Mouse (Mus musculus): ENCODE measurements at regions not wholly inside any gene's neighbourhood (a gene's known extent, or its start where the extent isn't known, plus 50 kb on each side); places are given as distances from the start of the nearest gene placed in this dataset.

- 90% methylated on average over 6 of the region's 6 CpGs for WGBS
- no peak overlapping the region for H3K4me2 ChIP-seq (ENCODE audit: low read length)
- no peak for ATAC-seq
- H3K36me3 ChIP-seq (ENCODE audit: control insufficient read depth, insufficient read depth), result no peaks in the 10 kb centered on the region
- H3K9me3 ChIP-seq (ENCODE audit: control insufficient read depth, low read length), result no peaks in the 10 kb centered on the region
- H3K27ac ChIP-seq (ENCODE audit: low read length), result no peak overlapping the region
- no peaks in the 10 kb centered on the region for H3K27me3 ChIP-seq (replicated peaks; ENCODE audit: control insufficient read depth, insufficient read depth, low read length)
- no peak overlapping the region for H3K4me3 ChIP-seq (replicated peaks; ENCODE audit: low read length)
- H3K4me1 ChIP-seq (replicated peaks; ENCODE audit: control insufficient read depth, insufficient read depth, low read length), result no peaks in the 10 kb centered on the region; the same call in 1 of the 2 replicates
- H3K9ac ChIP-seq (replicated peaks; ENCODE audit: low read depth, low read length), result no peak overlapping the region
Observed at GRCm38 (mm10) chr2:124769267-124769967, 298.5 kb upstream of the Slc24a5 start.

GRCm38 (mm10) chr2:124770028-124770427 is 297.9 kb upstream of the Slc24a5 start:
- no peak for ATAC-seq
- Histone ChIP-seq H3K27me3 (replicated peaks; ENCODE audit: control insufficient read depth, insufficient read depth, low read length) (no peaks in the 10 kb centered on the region), H3K36me3 (ENCODE audit: control insufficient read depth, insufficient read depth) (no peaks in the 10 kb centered on the region), H3K9me3 (ENCODE audit: control insufficient read depth, low read length) (no peaks in the 10 kb centered on the region), H3K9ac (replicated peaks; ENCODE audit: low read depth, low read length) (no peak overlapping the region), H3K27ac (ENCODE audit: low read length) (no peak overlapping the region), H3K4me3 (replicated peaks; ENCODE audit: low read length) (no peak overlapping the region), H3K4me2 (ENCODE audit: low read length) (no peak overlapping the region), H3K4me1 (replicated peaks; ENCODE audit: control insufficient read depth, insufficient read depth, low read length) (no peaks in the 10 kb centered on the region)
- WGBS, result 77% methylated on average over 2 of the region's 2 CpGs

- no peak overlapping the region for H3K9ac ChIP-seq (replicated peaks; ENCODE audit: low read depth, low read length)
- no peaks in the 10 kb centered on the region for H3K4me1 ChIP-seq (replicated peaks; ENCODE audit: control insufficient read depth, insufficient read depth, low read length)
- no peaks in the 10 kb centered on the region for H3K9me3 ChIP-seq (ENCODE audit: control insufficient read depth, low read length)
- H3K36me3 ChIP-seq (ENCODE audit: control insufficient read depth, insufficient read depth), result no peaks in the 10 kb centered on the region
- H3K4me2 ChIP-seq (ENCODE audit: low read length), result no peak overlapping the region
- no peak overlapping the region for H3K27ac ChIP-seq (ENCODE audit: low read length)
- H3K27me3 ChIP-seq (replicated peaks; ENCODE audit: control insufficient read depth, insufficient read depth, low read length), result no peaks in the 10 kb centered on the region
- no peak for ATAC-seq
- WGBS, result 67% methylated on average over 11 of the region's 11 CpGs
- H3K4me3 ChIP-seq (replicated peaks; ENCODE audit: low read length), result no peak overlapping the region
Observed at GRCm38 (mm10) chr2:124772055-124772708, 295.7 kb upstream of the Slc24a5 start.

GRCm38 (mm10) chr2:124775737-124776136 is 292.2 kb upstream of the Slc24a5 start:
- no peak for ATAC-seq

GRCm38 (mm10) chr2:124792633-124793036 is 275.3 kb upstream of the Slc24a5 start:
- WGBS, result 10% methylated on average over 7 of the region's 7 CpGs
- H3K27ac ChIP-seq (ENCODE audit: low read length), result no peak overlapping the region
- peak; percentile 89 for ATAC-seq
- H3K4me1 ChIP-seq (replicated peaks; ENCODE audit: control insufficient read depth, insufficient read depth, low read length), result peaks cover 10% of the 10 kb centered on the region
- no peaks in the 10 kb centered on the region for H3K36me3 ChIP-seq (ENCODE audit: control insufficient read depth, insufficient read depth)
- H3K27me3 ChIP-seq (replicated peaks; ENCODE audit: control insufficient read depth, insufficient read depth, low read length), result no peaks in the 10 kb centered on the region
- no peak overlapping the region for H3K4me3 ChIP-seq (replicated peaks; ENCODE audit: low read length)
- no peak overlapping the region for H3K9ac ChIP-seq (replicated peaks; ENCODE audit: low read depth, low read length)
- no peaks in the 10 kb centered on the region for H3K9me3 ChIP-seq (ENCODE audit: control insufficient read depth, low read length)
- no peak overlapping the region for H3K4me2 ChIP-seq (ENCODE audit: low read length)

More at GRCm38 (mm10) chr2:124775737-124776136, 292.2 kb upstream of the Slc24a5 start:
- H3K36me3 ChIP-seq (ENCODE audit: control insufficient read depth, insufficient read depth), result no peaks in the 10 kb centered on the region
- no peaks in the 10 kb centered on the region for H3K4me1 ChIP-seq (replicated peaks; ENCODE audit: control insufficient read depth, insufficient read depth, low read length)
- H3K27me3 ChIP-seq (replicated peaks; ENCODE audit: control insufficient read depth, insufficient read depth, low read length), result no peaks in the 10 kb centered on the region
- H3K9ac ChIP-seq (replicated peaks; ENCODE audit: low read depth, low read length), result no peak overlapping the region
- no peaks in the 10 kb centered on the region for H3K9me3 ChIP-seq (ENCODE audit: control insufficient read depth, low read length)
- H3K4me2 ChIP-seq (ENCODE audit: low read length), result no peak overlapping the region
- H3K27ac ChIP-seq (ENCODE audit: low read length), result no peak overlapping the region
- H3K4me3 ChIP-seq (replicated peaks; ENCODE audit: low read length), result no peak overlapping the region
- WGBS, result 67% methylated on average over 3 of the region's 3 CpGs

- no peak for ATAC-seq
- 81% methylated on average over 8 of the region's 8 CpGs for WGBS
Observed at GRCm38 (mm10) chr2:124811709-124812108, 256.2 kb upstream of the Slc24a5 start.

GRCm38 (mm10) chr2:124816814-124817213 is 251.1 kb upstream of the Slc24a5 start:
- WGBS, result 90% methylated on average over 2 of the region's 2 CpGs

More at GRCm38 (mm10) chr2:124811709-124812108, 256.2 kb upstream of the Slc24a5 start:
- Histone ChIP-seq H3K27me3 (replicated peaks; ENCODE audit: control insufficient read depth, insufficient read depth, low read length) (no peaks in the 10 kb centered on the region), H3K36me3 (ENCODE audit: control insufficient read depth, insufficient read depth) (no peaks in the 10 kb centered on the region), H3K4me1 (replicated peaks; ENCODE audit: control insufficient read depth, insufficient read depth, low read length) (no peaks in the 10 kb centered on the region), H3K4me3 (replicated peaks; ENCODE audit: low read length) (no peak overlapping the region), H3K4me2 (ENCODE audit: low read length) (no peak overlapping the region), H3K9ac (replicated peaks; ENCODE audit: low read depth, low read length) (no peak overlapping the region), H3K27ac (ENCODE audit: low read length) (no peak overlapping the region), H3K9me3 (ENCODE audit: control insufficient read depth, low read length) (no peaks in the 10 kb centered on the region)

GRCm38 (mm10) chr2:124819846-124820245 is 248.1 kb upstream of the Slc24a5 start:
- Histone ChIP-seq H3K27me3 (replicated peaks; ENCODE audit: control insufficient read depth, insufficient read depth, low read length) (no peaks in the 10 kb centered on the region), H3K36me3 (ENCODE audit: control insufficient read depth, insufficient read depth) (no peaks in the 10 kb centered on the region), H3K4me1 (replicated peaks; ENCODE audit: control insufficient read depth, insufficient read depth, low read length) (peaks cover 11% of the 10 kb centered on the region), H3K27ac (ENCODE audit: low read length) (no peak overlapping the region), H3K9ac (replicated peaks; ENCODE audit: low read depth, low read length) (no peak overlapping the region), H3K4me2 (ENCODE audit: low read length) (no peak overlapping the region), H3K4me3 (replicated peaks; ENCODE audit: low read length) (no peak overlapping the region), H3K9me3 (ENCODE audit: control insufficient read depth, low read length) (no peaks in the 10 kb centered on the region)
- 35% methylated on average over 6 of the region's 6 CpGs for WGBS
- ATAC-seq, result peak; percentile 76

More at GRCm38 (mm10) chr2:124816814-124817213, 251.1 kb upstream of the Slc24a5 start:
- no peaks in the 10 kb centered on the region for H3K36me3 ChIP-seq (ENCODE audit: control insufficient read depth, insufficient read depth)
- ATAC-seq, result no peak
- H3K27ac ChIP-seq (ENCODE audit: low read length), result no peak overlapping the region
- H3K9me3 ChIP-seq (ENCODE audit: control insufficient read depth, low read length), result no peaks in the 10 kb centered on the region
- H3K4me1 ChIP-seq (replicated peaks; ENCODE audit: control insufficient read depth, insufficient read depth, low read length), result peaks cover 11% of the 10 kb centered on the region
- no peak overlapping the region for H3K9ac ChIP-seq (replicated peaks; ENCODE audit: low read depth, low read length)
- no peak overlapping the region for H3K4me3 ChIP-seq (replicated peaks; ENCODE audit: low read length)
- H3K27me3 ChIP-seq (replicated peaks; ENCODE audit: control insufficient read depth, insufficient read depth, low read length), result no peaks in the 10 kb centered on the region
- H3K4me2 ChIP-seq (ENCODE audit: low read length), result no peak overlapping the region

GRCm38 (mm10) chr2:124820821-124821220 is 247.1 kb upstream of the Slc24a5 start:
- Histone ChIP-seq H3K9me3 (ENCODE audit: control insufficient read depth, low read length) (no peaks in the 10 kb centered on the region), H3K9ac (replicated peaks; ENCODE audit: low read depth, low read length) (no peak overlapping the region), H3K27me3 (replicated peaks; ENCODE audit: control insufficient read depth, insufficient read depth, low read length) (no peaks in the 10 kb centered on the region), H3K4me1 (replicated peaks; ENCODE audit: control insufficient read depth, insufficient read depth, low read length) (peaks cover 11% of the 10 kb centered on the region), H3K36me3 (ENCODE audit: control insufficient read depth, insufficient read depth) (no peaks in the 10 kb centered on the region), H3K27ac (ENCODE audit: low read length) (no peak overlapping the region), H3K4me2 (ENCODE audit: low read length) (no peak overlapping the region), H3K4me3 (replicated peaks; ENCODE audit: low read length) (no peak overlapping the region)
- ATAC-seq, result 0 out of 2 replicates have a peak, but pooled peaks have one; percentile 33
- WGBS, result 62% methylated on average over 9 of the region's 9 CpGs

All from forebrain, embryonic 16.5 days (tissue).